Mouse (Mus musculus): ENCODE data around the gene Zbp1. TPM values are rescaled to one million over a fixed set of nuclear protein-coding genes. Genes with fewer than 3 reads are reported as not detected.
A peak's percentile ranks its signal among the peaks of the same experiment; 100 is the strongest.

Gene Zbp1
- polyA plus RNA-seq, 1 experiment = 7.8 TPM

DNA sequence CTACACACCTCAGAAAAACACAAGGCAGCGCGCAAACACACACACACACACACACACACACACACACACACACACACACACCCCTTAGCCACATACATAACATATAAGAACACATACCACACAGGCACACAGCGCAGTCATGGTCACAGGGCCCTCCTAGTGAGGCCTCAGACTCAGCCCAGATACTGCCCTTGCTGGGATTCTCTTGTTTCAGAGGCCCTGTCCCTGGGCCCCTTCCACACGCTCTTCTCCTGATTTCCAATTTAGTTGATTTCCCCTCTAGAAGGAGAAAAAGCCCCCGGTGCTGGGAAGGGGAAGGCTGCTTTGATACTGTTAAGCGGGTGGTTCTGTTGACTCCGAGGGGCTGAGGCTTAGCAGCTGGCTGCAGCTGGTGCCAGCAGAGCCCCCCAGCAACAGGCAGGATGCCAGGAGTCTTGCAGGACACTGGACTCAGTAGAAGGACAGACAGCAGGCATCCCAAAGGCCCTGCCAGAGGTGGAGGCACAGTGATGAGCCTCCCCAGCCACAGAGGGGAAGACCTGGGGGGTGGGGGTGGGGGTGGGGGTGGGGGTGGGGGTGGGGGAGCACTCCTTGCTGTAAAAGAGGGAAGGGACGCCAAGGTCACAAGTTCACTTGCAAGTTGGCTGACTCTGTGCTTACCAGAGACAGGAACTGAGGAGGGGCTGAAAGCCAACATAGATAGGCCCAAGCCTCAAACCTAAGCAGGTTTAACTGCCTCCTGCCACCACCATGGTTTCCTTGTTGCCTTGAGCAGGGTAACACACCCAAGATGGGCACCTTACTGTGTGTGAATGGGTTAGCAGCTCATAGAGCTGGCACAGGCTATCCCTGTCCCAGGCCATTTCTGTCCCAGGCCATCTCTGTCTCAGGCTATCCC lies 17.0 kb upstream of the Zbp1 start:
- WGBS = 71% methylated on average over 8 of the region's 8 CpGs
- no peaks in the 10 kb centered on the region for H3K36me3 ChIP-seq (ENCODE audit: control insufficient read depth, insufficient read depth, low read length)
- no peaks in the 10 kb centered on the region for H3K27me3 ChIP-seq (replicated peaks; ENCODE audit: control insufficient read depth, insufficient read depth, low read length)
- no peak for TF ChIP-seq POLR2A (IDR thresholded peaks at IDR 0.05; ENCODE audit: low read depth, low read length)
- TF ChIP-seq CTCF (conservative IDR thresholded peaks at IDR 0.05; ENCODE audit: insufficient read depth, insufficient read length, low read depth, low read length) = no peak
- no peak overlapping the region for H3K27ac ChIP-seq (ENCODE audit: insufficient read depth, low read depth, low read length)
- DNase-seq = no peak
- H3K4me1 ChIP-seq (ENCODE audit: control insufficient read depth, insufficient read depth, low read length) = 0 out of 2 replicates have a peak, but pooled peaks cover 2% of the 10 kb centered on the region
- H3K4me3 ChIP-seq (ENCODE audit: insufficient read depth, low read depth, low read length) = no peak overlapping the region

DNA sequence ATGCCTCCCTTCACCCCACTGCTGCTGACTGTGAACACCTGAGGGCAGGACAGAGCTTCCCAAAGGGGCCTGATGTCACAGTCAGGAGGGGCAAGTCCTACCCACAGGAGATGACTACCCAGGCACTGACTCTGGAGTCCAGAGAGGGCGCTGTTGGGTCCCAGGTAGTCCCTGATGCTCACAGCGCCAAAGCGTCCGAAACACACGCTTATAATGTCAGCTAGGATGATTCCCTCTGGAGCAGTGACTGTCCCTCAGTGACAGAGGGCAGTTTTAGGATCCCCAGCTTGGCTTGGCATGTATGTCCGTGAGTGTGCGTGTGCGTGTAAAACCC lies 14.0 kb upstream of the Zbp1 start:
- Histone ChIP-seq H3K27ac (ENCODE audit: insufficient read depth, low read depth, low read length) (no peak overlapping the region), H3K27me3 (replicated peaks; ENCODE audit: control insufficient read depth, insufficient read depth, low read length) (no peaks in the 10 kb centered on the region), H3K4me1 (ENCODE audit: control insufficient read depth, insufficient read depth, low read length) (no peaks in the 10 kb centered on the region), H3K36me3 (ENCODE audit: control insufficient read depth, insufficient read depth, low read length) (no peaks in the 10 kb centered on the region), H3K4me3 (ENCODE audit: insufficient read depth, low read depth, low read length) (no peak overlapping the region)
- WGBS = 94% methylated on average over 8 of the region's 8 CpGs
- no peak for DNase-seq
- TF ChIP-seq POLR2A (IDR thresholded peaks at IDR 0.05; ENCODE audit: low read depth, low read length) = no peak
- TF ChIP-seq CTCF (conservative IDR thresholded peaks at IDR 0.05; ENCODE audit: insufficient read depth, insufficient read length, low read depth, low read length) = no peak

GRCm38 (mm10) chr2:173232065-173232765 lies 13.5 kb upstream of the Zbp1 start:
- Histone ChIP-seq H3K4me1 (ENCODE audit: control insufficient read depth, insufficient read depth, low read length) (no peaks in the 10 kb centered on the region), H3K27ac (ENCODE audit: insufficient read depth, low read depth, low read length) (no peak overlapping the region)
- WGBS = 83% methylated on average over 22 of the region's 22 CpGs

GRCm38 (mm10) chr2:173229578-173230224 lies 11.0 kb upstream of the Zbp1 start:
- TF ChIP-seq POLR2A (IDR thresholded peaks at IDR 0.05; ENCODE audit: low read depth, low read length) = no peak
- peak; percentile 97 for TF ChIP-seq CTCF (conservative IDR thresholded peaks at IDR 0.05; ENCODE audit: insufficient read depth, insufficient read length, low read depth, low read length)
- WGBS = 11% methylated on average over 10 of the region's 10 CpGs
- no peak overlapping the region for H3K27ac ChIP-seq (ENCODE audit: insufficient read depth, low read depth, low read length)

More at GRCm38 (mm10) chr2:173232065-173232765, 13.5 kb upstream of the Zbp1 start:
- Histone ChIP-seq H3K36me3 (ENCODE audit: control insufficient read depth, insufficient read depth, low read length) (no peaks in the 10 kb centered on the region), H3K4me3 (ENCODE audit: insufficient read depth, low read depth, low read length) (no peak overlapping the region), H3K27me3 (replicated peaks; ENCODE audit: control insufficient read depth, insufficient read depth, low read length) (no peaks in the 10 kb centered on the region)
- DNase-seq = no peak
- TF ChIP-seq POLR2A (IDR thresholded peaks at IDR 0.05; ENCODE audit: low read depth, low read length) = no peak
- no peak for TF ChIP-seq CTCF (conservative IDR thresholded peaks at IDR 0.05; ENCODE audit: insufficient read depth, insufficient read length, low read depth, low read length)

DNA sequence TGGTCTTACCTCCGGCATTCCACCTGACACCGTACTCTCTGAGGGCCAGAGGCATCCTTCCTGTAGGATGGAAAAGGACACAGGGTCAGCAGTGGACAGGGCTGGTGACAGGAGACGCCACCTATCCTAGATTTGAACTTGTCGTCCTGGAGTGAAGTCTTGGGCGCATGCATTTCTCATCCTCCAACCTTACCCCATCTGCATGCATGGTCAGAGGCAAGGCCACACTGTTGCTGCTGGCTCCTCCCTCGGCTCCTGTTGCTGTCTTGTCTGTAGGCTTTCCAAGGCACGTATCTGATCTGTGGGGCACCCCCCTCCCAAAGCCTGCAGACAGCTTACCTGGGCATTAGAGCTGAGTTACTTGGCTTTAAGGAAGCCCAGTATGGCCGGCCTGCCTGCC lies 9.8 kb upstream of the Zbp1 start:
- Histone ChIP-seq H3K27me3 (replicated peaks; ENCODE audit: control insufficient read depth, insufficient read depth, low read length) (no peaks in the 10 kb centered on the region), H3K36me3 (ENCODE audit: control insufficient read depth, insufficient read depth, low read length) (no peaks in the 10 kb centered on the region), H3K4me3 (ENCODE audit: insufficient read depth, low read depth, low read length) (no peak overlapping the region), H3K27ac (ENCODE audit: insufficient read depth, low read depth, low read length) (no peak overlapping the region), H3K4me1 (ENCODE audit: control insufficient read depth, insufficient read depth, low read length) (no peaks in the 10 kb centered on the region)
- no peak for DNase-seq
- TF ChIP-seq CTCF (conservative IDR thresholded peaks at IDR 0.05; ENCODE audit: insufficient read depth, insufficient read length, low read depth, low read length) = no peak
- TF ChIP-seq POLR2A (IDR thresholded peaks at IDR 0.05; ENCODE audit: low read depth, low read length) = no peak
- WGBS = 92% methylated on average over 8 of the region's 8 CpGs

More at GRCm38 (mm10) chr2:173229578-173230224, 11.0 kb upstream of the Zbp1 start:
- Histone ChIP-seq H3K4me1 (ENCODE audit: control insufficient read depth, insufficient read depth, low read length) (no peaks in the 10 kb centered on the region), H3K27me3 (replicated peaks; ENCODE audit: control insufficient read depth, insufficient read depth, low read length) (no peaks in the 10 kb centered on the region), H3K4me3 (ENCODE audit: insufficient read depth, low read depth, low read length) (no peak overlapping the region), H3K36me3 (ENCODE audit: control insufficient read depth, insufficient read depth, low read length) (no peaks in the 10 kb centered on the region)
- peak; percentile 93 for DNase-seq

- DNase-seq = no peak
- no peaks in the 10 kb centered on the region for H3K4me1 ChIP-seq (ENCODE audit: control insufficient read depth, insufficient read depth, low read length)
- WGBS = 91% methylated on average over 8 of the region's 8 CpGs
Observed at GRCm38 (mm10) chr2:173226792-173227191, 8.1 kb upstream of the Zbp1 start.

More at GRCm38 (mm10) chr2:173226792-173227191, 8.1 kb upstream of the Zbp1 start:
- Histone ChIP-seq H3K4me3 (ENCODE audit: insufficient read depth, low read depth, low read length) (no peak overlapping the region), H3K27ac (ENCODE audit: insufficient read depth, low read depth, low read length) (no peak overlapping the region), H3K36me3 (ENCODE audit: control insufficient read depth, insufficient read depth, low read length) (no peaks in the 10 kb centered on the region), H3K27me3 (replicated peaks; ENCODE audit: control insufficient read depth, insufficient read depth, low read length) (no peaks in the 10 kb centered on the region)
- no peak for TF ChIP-seq POLR2A (IDR thresholded peaks at IDR 0.05; ENCODE audit: low read depth, low read length)
- no peak for TF ChIP-seq CTCF (conservative IDR thresholded peaks at IDR 0.05; ENCODE audit: insufficient read depth, insufficient read length, low read depth, low read length)

Measured in kidney, adult 2 months (tissue).